Mouse (Mus musculus): ENCODE measurements around the gene Gm20708.

Gm20708 gene

GRCm38 (mm10) chr11:117809407-117810311 is at the start of gene Gm20708, which contains the start of gene Syngr2:
TSS of gene Gm20708 (plus strand) at chr11:117809668.
TSS of gene Syngr2 (plus strand) at chr11:117809668.
- peak; percentile 77 for DNase-seq (ENCODE audit: low read depth, low spot score)

GRCm38 (mm10) chr11:117760374-117761119 is 48.9 kb upstream of the Gm20708 start:
- no peak for DNase-seq (ENCODE audit: low read depth, low spot score)

- DNase-seq (ENCODE audit: low read depth, low spot score), result no peak
These were observed 47.7 kb upstream of the Gm20708 start for GRCm38 (mm10) chr11:117761801-117762200.

- DNase-seq (ENCODE audit: low read depth, low spot score), result no peak
These were observed 47.2 kb upstream of the Gm20708 start for GRCm38 (mm10) chr11:117762246-117762645.

GRCm38 (mm10) chr11:117764319-117764718 is 45.1 kb upstream of the Gm20708 start:
- DNase-seq (ENCODE audit: low read depth, low spot score), result no peak

GRCm38 (mm10) chr11:117765361-117765760 is 44.1 kb upstream of the Gm20708 start:
- no peak for DNase-seq (ENCODE audit: low read depth, low spot score)

GRCm38 (mm10) chr11:117766275-117766674 is 43.2 kb upstream of the Gm20708 start:
- no peak for DNase-seq (ENCODE audit: low read depth, low spot score)

GRCm38 (mm10) chr11:117768725-117769682 is 40.5 kb upstream of the Gm20708 start:
- no peak for DNase-seq (ENCODE audit: low read depth, low spot score)

- DNase-seq (ENCODE audit: low read depth, low spot score), result no peak
These were observed 39.8 kb upstream of the Gm20708 start for GRCm38 (mm10) chr11:117769683-117770047.

- no peak for DNase-seq (ENCODE audit: low read depth, low spot score)
These were observed 39.1 kb upstream of the Gm20708 start for GRCm38 (mm10) chr11:117770407-117770806.

GRCm38 (mm10) chr11:117772352-117772751 is 37.1 kb upstream of the Gm20708 start:
- DNase-seq (ENCODE audit: low read depth, low spot score), result peak; percentile 71

- DNase-seq (ENCODE audit: low read depth, low spot score), result no peak
These were observed 34.5 kb upstream of the Gm20708 start for GRCm38 (mm10) chr11:117774925-117775324.

GRCm38 (mm10) chr11:117775540-117775939 is 33.9 kb upstream of the Gm20708 start:
- DNase-seq (ENCODE audit: low read depth, low spot score), result no peak

GRCm38 (mm10) chr11:117776085-117776792 is 33.2 kb upstream of the Gm20708 start:
- DNase-seq (ENCODE audit: low read depth, low spot score), result no peak

- peak; percentile 81 for DNase-seq (ENCODE audit: low read depth, low spot score)
These were observed 32.4 kb upstream of the Gm20708 start for GRCm38 (mm10) chr11:117777111-117777510.

- DNase-seq (ENCODE audit: low read depth, low spot score), result no peak
These were observed 31.4 kb upstream of the Gm20708 start for GRCm38 (mm10) chr11:117778031-117778430.

- peak; percentile 38 for DNase-seq (ENCODE audit: low read depth, low spot score)
These were observed 30.5 kb upstream of the Gm20708 start for GRCm38 (mm10) chr11:117778851-117779433.

GRCm38 (mm10) chr11:117779434-117780198 is 29.9 kb upstream of the Gm20708 start:
- DNase-seq (ENCODE audit: low read depth, low spot score), result peak; percentile 65

GRCm38 (mm10) chr11:117780199-117780515 is 29.3 kb upstream of the Gm20708 start:
- no peak for DNase-seq (ENCODE audit: low read depth, low spot score)

Data from CD4-positive helper T cell, adult 2 months (primary cell).